In the genomic region with DNA sequence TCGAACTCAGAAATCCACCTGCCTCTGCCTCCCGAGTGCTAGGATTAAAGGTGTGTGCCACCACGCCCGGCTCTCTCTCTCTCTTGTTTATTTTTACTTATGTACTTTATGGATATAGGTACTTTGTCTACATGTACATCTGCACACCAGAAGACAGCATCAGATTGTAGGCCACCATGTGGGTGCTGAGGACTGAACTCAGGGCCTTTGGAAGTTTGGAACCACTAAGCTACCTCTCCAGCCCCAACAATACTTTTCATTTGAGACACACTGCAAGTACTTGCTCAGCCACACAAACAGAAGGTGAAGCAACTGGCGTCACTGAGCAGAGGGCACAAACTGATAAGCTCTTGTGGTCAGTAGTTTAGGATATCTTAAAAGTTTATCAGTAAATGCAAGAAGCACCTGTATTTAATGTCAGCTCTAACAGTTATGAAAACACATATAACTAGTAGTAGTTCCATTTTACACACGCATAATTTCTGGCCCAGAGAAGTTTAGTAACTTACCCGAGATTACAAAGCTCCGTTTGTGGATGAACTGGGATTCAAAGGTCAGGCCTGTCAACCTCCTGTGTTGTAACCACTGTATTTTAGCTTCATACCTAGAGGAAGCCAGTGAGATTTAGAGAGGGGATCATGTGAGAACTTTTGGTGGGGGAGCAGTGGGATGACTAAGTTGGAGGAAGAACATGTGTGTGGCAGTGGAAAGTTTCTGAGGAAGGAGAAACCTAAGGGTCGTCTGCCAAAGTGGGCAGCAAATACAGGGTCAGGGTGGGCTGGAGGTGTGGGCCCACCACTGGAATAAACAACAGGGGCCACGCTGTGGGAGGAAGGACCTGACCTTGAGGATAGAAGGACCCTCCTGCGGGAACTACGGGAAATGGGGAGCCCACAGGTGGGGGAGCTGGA, we compare ENCODE assay signal across 8 mouse cellular contexts. TPM values are rescaled to one million over a fixed set of nuclear protein-coding genes. Genes with fewer than 3 reads are reported as not detected.
DNase-seq lines count a peak whose midpoint lies in the region; ATAC-seq lines count a peak whose summit lies in the region.

No protein-coding gene starts in this region.

- DNase-seq in adrenal gland, adult 2 months = peak; percentile 45
- no peak for DNase-seq in adrenal gland, postnatal 25 days
- DNase-seq in thymus, postnatal 0 days (ENCODE audit: low spot score) = peak; percentile 11
- DNase-seq in thymus, postnatal 10 days (ENCODE audit: low spot score in 2 of 2) = no peak
- DNase-seq in intestine, embryonic 14.5 days (ENCODE audit: low spot score) = peak; percentile 53
- no peak for DNase-seq in gastrocnemius, postnatal 25 days
- DNase-seq in thymus, postnatal 4 days = no peak

- H3K27ac ChIP-seq in intestine, embryonic 14.5 days (ENCODE audit: low read depth) = peak overlapping the region; percentile 94; the same call in 1 of the 2 replicates
- 0 out of 2 replicates have a peak overlapping the region, but pooled peaks have one; percentile 78 for H3K27ac ChIP-seq in midbrain, embryonic 13.5 days

- no peak for ATAC-seq in intestine, embryonic 14.5 days (replicated peaks; ENCODE audit: low FRiP score, low TSS enrichment, low read depth)
- ATAC-seq in midbrain, embryonic 13.5 days = no peak

- peak overlapping the region; percentile 73 for H3K4me3 ChIP-seq in intestine, embryonic 14.5 days (ENCODE audit: low read depth, low read length)
- peak overlapping the region; percentile 80 for H3K4me3 ChIP-seq in midbrain, embryonic 13.5 days (replicated peaks)

- H3K9ac ChIP-seq in intestine, embryonic 14.5 days (ENCODE audit: low read length) = peak overlapping the region; percentile 90
- H3K9ac ChIP-seq in midbrain, embryonic 13.5 days (replicated peaks) = peak overlapping the region; percentile 89

- peaks cover 55% of the 10 kb centered on the region for H3K36me3 ChIP-seq in intestine, embryonic 14.5 days (ENCODE audit: control insufficient read depth, insufficient read depth, low read length)
- peaks cover 55% of the 10 kb centered on the region for H3K36me3 ChIP-seq in midbrain, embryonic 13.5 days

- peak overlapping the region; percentile 86 for H3K4me2 ChIP-seq in intestine, embryonic 14.5 days (ENCODE audit: low read length)
- H3K4me2 ChIP-seq in midbrain, embryonic 13.5 days (replicated peaks) = peak overlapping the region; percentile 89

- 45% methylated on average over 12 of the region's 12 CpGs for WGBS in intestine, embryonic 14.5 days
- 52% methylated on average over 12 of the region's 12 CpGs for WGBS in midbrain, embryonic 13.5 days

- H3K27me3 ChIP-seq in intestine, embryonic 14.5 days (replicated peaks; ENCODE audit: control insufficient read depth, insufficient read depth, low read length) = no peaks in the 10 kb centered on the region
- no peaks in the 10 kb centered on the region for H3K27me3 ChIP-seq in midbrain, embryonic 13.5 days

- no peaks in the 10 kb centered on the region for H3K9me3 ChIP-seq in intestine, embryonic 14.5 days (ENCODE audit: control insufficient read depth, low read length)
- H3K9me3 ChIP-seq in midbrain, embryonic 13.5 days = no peaks in the 10 kb centered on the region

- peaks cover 20% of the 10 kb centered on the region for H3K4me1 ChIP-seq in intestine, embryonic 14.5 days (replicated peaks; ENCODE audit: control insufficient read depth, insufficient read depth, low read length)
- H3K4me1 ChIP-seq in midbrain, embryonic 13.5 days (replicated peaks) = peaks cover 17% of the 10 kb centered on the region

RNA-seq across cellular contexts. Expression of gene Ndst2, which starts 1.1 kb away (rescaled TPM):
- 10 to 100 TPM; 24.6 to 25.0 TPM for total RNA-seq in adrenal gland, adult 2 months (2021)
- 34.9 and 35.9 TPM in 2 replicates for polyA plus RNA-seq in adrenal gland, adult 2 months (2012; rRNA removed)
- 33.5 and 36.2 TPM in 2 replicates for total RNA-seq in adrenal gland, postnatal 25 days (2021)
- 9.2 and 9.8 TPM in 2 replicates for polyA plus RNA-seq in thymus, postnatal 0 days (2015; fragmentation: Nextera tagmentation; extraction: Ambion mirVana)
- polyA plus RNA-seq in intestine, embryonic 14.5 days (2014; fragmentation: Nextera tagmentation; extraction: Ambion mirVana) = 29.2 and 29.6 TPM in 2 replicates
- 16.8 and 19.7 TPM in 2 replicates for polyA plus RNA-seq in midbrain, embryonic 13.5 days (2015; fragmentation: Nextera tagmentation; extraction: Ambion mirVana)
- total RNA-seq in gastrocnemius, postnatal 25 days (2021) = 1 to 10 TPM; 6.0 to 6.6 TPM

RNA-seq across cellular contexts. Expression of gene Zswim8, which starts 25.9 kb away (rescaled TPM):
- total RNA-seq in adrenal gland, adult 2 months (2021) = 100 to 1,000 TPM in 1 of 2 experiments, 10 to 100 TPM in 1; 95.8 to 128 TPM
- 279 and 287 TPM in 2 replicates for polyA plus RNA-seq in adrenal gland, adult 2 months (2012; rRNA removed)
- 116 and 146 TPM in 2 replicates for total RNA-seq in adrenal gland, postnatal 25 days (2021)
- 11.3 and 16.1 TPM in 2 replicates for polyA plus RNA-seq in thymus, postnatal 0 days (2015; fragmentation: Nextera tagmentation; extraction: Ambion mirVana)
- 30.3 and 35.9 TPM in 2 replicates for polyA plus RNA-seq in intestine, embryonic 14.5 days (2014; fragmentation: Nextera tagmentation; extraction: Ambion mirVana)
- polyA plus RNA-seq in midbrain, embryonic 13.5 days (2015; fragmentation: Nextera tagmentation; extraction: Ambion mirVana) = 46.5 and 57.7 TPM in 2 replicates
- total RNA-seq in gastrocnemius, postnatal 25 days (2021) = 10 to 100 TPM; 33.0 to 33.6 TPM

RNA-seq across cellular contexts. Expression of gene Chchd1, which starts 30.5 kb away (rescaled TPM):
- total RNA-seq in adrenal gland, adult 2 months (2021) = 10 to 100 TPM; 66.6 to 93.6 TPM
- 5.9 and 8.5 TPM in 2 replicates for polyA plus RNA-seq in adrenal gland, adult 2 months (2012; rRNA removed)
- 70.4 and 90.7 TPM in 2 replicates for total RNA-seq in adrenal gland, postnatal 25 days (2021)
- polyA plus RNA-seq in thymus, postnatal 0 days (2015; fragmentation: Nextera tagmentation; extraction: Ambion mirVana) = 235 and 256 TPM in 2 replicates
- 231 and 234 TPM in 2 replicates for polyA plus RNA-seq in intestine, embryonic 14.5 days (2014; fragmentation: Nextera tagmentation; extraction: Ambion mirVana)
- polyA plus RNA-seq in midbrain, embryonic 13.5 days (2015; fragmentation: Nextera tagmentation; extraction: Ambion mirVana) = 209 and 213 TPM in 2 replicates
- total RNA-seq in gastrocnemius, postnatal 25 days (2021) = 100 to 1,000 TPM; 110 to 119 TPM

RNA-seq across cellular contexts. Expression of gene Fut11, which starts 38.5 kb away (rescaled TPM):
- total RNA-seq in adrenal gland, adult 2 months (2021) = 10 to 100 TPM; 15.5 to 18.0 TPM
- 47.8 and 51.2 TPM in 2 replicates for polyA plus RNA-seq in adrenal gland, adult 2 months (2012; rRNA removed)
- total RNA-seq in adrenal gland, postnatal 25 days (2021) = 18.0 and 22.5 TPM in 2 replicates
- 12.2 and 13.3 TPM in 2 replicates for polyA plus RNA-seq in thymus, postnatal 0 days (2015; fragmentation: Nextera tagmentation; extraction: Ambion mirVana)
- polyA plus RNA-seq in intestine, embryonic 14.5 days (2014; fragmentation: Nextera tagmentation; extraction: Ambion mirVana) = 19.6 and 20.0 TPM in 2 replicates
- polyA plus RNA-seq in midbrain, embryonic 13.5 days (2015; fragmentation: Nextera tagmentation; extraction: Ambion mirVana) = 22.7 and 26.0 TPM in 2 replicates
- 1 to 10 TPM; 2.7 to 4.0 TPM for total RNA-seq in gastrocnemius, postnatal 25 days (2021)

RNA-seq across cellular contexts. Expression of gene Sec24c, which starts 59.2 kb away (rescaled TPM):
- 100 to 1,000 TPM; 109 to 142 TPM for total RNA-seq in adrenal gland, adult 2 months (2021)
- polyA plus RNA-seq in adrenal gland, adult 2 months (2012; rRNA removed) = 283 and 329 TPM in 2 replicates
- 119 and 125 TPM in 2 replicates for total RNA-seq in adrenal gland, postnatal 25 days (2021)
- polyA plus RNA-seq in thymus, postnatal 0 days (2015; fragmentation: Nextera tagmentation; extraction: Ambion mirVana) = 52.2 and 56.8 TPM in 2 replicates
- 87.4 and 92.4 TPM in 2 replicates for polyA plus RNA-seq in intestine, embryonic 14.5 days (2014; fragmentation: Nextera tagmentation; extraction: Ambion mirVana)
- 88.4 and 96.7 TPM in 2 replicates for polyA plus RNA-seq in midbrain, embryonic 13.5 days (2015; fragmentation: Nextera tagmentation; extraction: Ambion mirVana)
- total RNA-seq in gastrocnemius, postnatal 25 days (2021) = 10 to 100 TPM; 65.0 to 68.8 TPM

Comparison
In these comparisons a context has a peak if more than half of its experiments do, and no peak if none do; other contexts are left out.
1. DNase-seq: peak in adrenal gland, adult 2 months (single experiment), thymus, postnatal 0 days (single experiment) and intestine, embryonic 14.5 days (single experiment); none in adrenal gland, postnatal 25 days (single experiment), thymus, postnatal 10 days (0 of 2), gastrocnemius, postnatal 25 days (single experiment) and thymus, postnatal 4 days (single experiment).
2. RNA of gene Chchd1, which starts 30.5 kb away (polyA plus RNA-seq): 235 to 256 TPM in thymus, postnatal 0 days, 231 to 234 TPM in intestine, embryonic 14.5 days and 209 to 213 TPM in midbrain, embryonic 13.5 days; 5.9 to 8.5 TPM in adrenal gland, adult 2 months; every median in the first group is over 10 times any median in the second.